8 mouse cellular contexts compared by ENCODE assay signal in genomic region chr4:119172919-119173650, GRCm38 (mm10). TPM values are rescaled to one million over a fixed set of nuclear protein-coding genes. Genes with fewer than 3 reads are reported as not detected.
DNase-seq lines count a peak whose midpoint lies in the region; ATAC-seq lines count a peak whose summit lies in the region.

No protein-coding gene starts in this region.

- no peaks in the 10 kb centered on the region for H3K9me3 ChIP-seq in kidney, embryonic 15.5 days (replicated peaks)
- no peaks in the 10 kb centered on the region for H3K9me3 ChIP-seq in forebrain, embryonic 12.5 days
- no peaks in the 10 kb centered on the region for H3K9me3 ChIP-seq in stomach, embryonic 14.5 days (ENCODE audit: control insufficient read depth, low read depth, low read length)

- peak overlapping the region; percentile 76 for H3K4me2 ChIP-seq in kidney, embryonic 15.5 days
- peak overlapping the region; percentile 81 for H3K4me2 ChIP-seq in forebrain, embryonic 12.5 days
- H3K4me2 ChIP-seq in stomach, embryonic 14.5 days (replicated peaks; ENCODE audit: low read depth, low read length) = peak overlapping the region; percentile 72

- ATAC-seq in kidney, embryonic 15.5 days (replicated peaks; ENCODE audit: low FRiP score) = no peak
- ATAC-seq in forebrain, embryonic 12.5 days (ENCODE audit: low FRiP score) = no peak
- no peak for ATAC-seq in stomach, embryonic 14.5 days (ENCODE audit: insufficient number of reproducible peaks, insufficient read depth, low FRiP score, low read depth)

- peaks cover 33% of the 10 kb centered on the region for H3K36me3 ChIP-seq in kidney, embryonic 15.5 days
- H3K36me3 ChIP-seq in forebrain, embryonic 12.5 days (replicated peaks) = peaks cover 27% of the 10 kb centered on the region
- no peaks in the 10 kb centered on the region; the same call in 1 of the 2 replicates for H3K36me3 ChIP-seq in stomach, embryonic 14.5 days (ENCODE audit: control insufficient read depth, insufficient read depth, low read length)

- H3K4me3 ChIP-seq in kidney, embryonic 15.5 days (replicated peaks) = peak overlapping the region; percentile 88
- peak overlapping the region; percentile 81 for H3K4me3 ChIP-seq in forebrain, embryonic 12.5 days (replicated peaks)
- H3K4me3 ChIP-seq in stomach, embryonic 14.5 days (ENCODE audit: low read depth, low read length) = peak overlapping the region; percentile 63

- H3K27ac ChIP-seq in kidney, embryonic 15.5 days = peak overlapping the region; percentile 75; the same call in 1 of the 2 replicates
- H3K27ac ChIP-seq in forebrain, embryonic 12.5 days = no peak overlapping the region
- H3K27ac ChIP-seq in stomach, embryonic 14.5 days (ENCODE audit: low read length) = no peak overlapping the region

- peaks cover 15% of the 10 kb centered on the region for H3K4me1 ChIP-seq in kidney, embryonic 15.5 days
- H3K4me1 ChIP-seq in forebrain, embryonic 12.5 days = peaks cover 19% of the 10 kb centered on the region
- H3K4me1 ChIP-seq in stomach, embryonic 14.5 days (ENCODE audit: control insufficient read depth, insufficient read depth, low read length) = peaks cover 5% of the 10 kb centered on the region; the same call in 1 of the 2 replicates

- no peak for DNase-seq in kidney, adult 8-10 months
- DNase-seq in MN1 (ENCODE audit: low spot score) (peak; percentile 6), liver (peak; percentile 31)
- no peak for DNase-seq in gastrocnemius, adult 8-10 months (ENCODE audit: low spot score in 2 of 2)
- no peak for DNase-seq in layer of hippocampus, adult 9-11 months

- 31% methylated on average over 18 of the region's 18 CpGs for WGBS in kidney, embryonic 15.5 days
- WGBS in forebrain, embryonic 12.5 days = 48% methylated on average over 18 of the region's 18 CpGs
- 34% methylated on average over 18 of the region's 18 CpGs for WGBS in stomach, embryonic 14.5 days

- peak overlapping the region; percentile 91 for H3K9ac ChIP-seq in kidney, embryonic 15.5 days
- peak overlapping the region; percentile 87 for H3K9ac ChIP-seq in forebrain, embryonic 12.5 days
- peak overlapping the region; percentile 78 for H3K9ac ChIP-seq in stomach, embryonic 14.5 days (replicated peaks; ENCODE audit: low read depth, low read length)

- no peaks in the 10 kb centered on the region for H3K27me3 ChIP-seq in kidney, embryonic 15.5 days
- H3K27me3 ChIP-seq in forebrain, embryonic 12.5 days = 0 out of 2 replicates have a peak, but pooled peaks cover 6% of the 10 kb centered on the region
- no peaks in the 10 kb centered on the region for H3K27me3 ChIP-seq in stomach, embryonic 14.5 days (ENCODE audit: control insufficient read depth, insufficient read depth, low read length)

RNA-seq across cellular contexts. Expression of gene Zfp691, which starts 0.9 kb away (rescaled TPM):
- 9.6 and 13.6 TPM in 2 replicates for polyA plus RNA-seq in kidney, embryonic 15.5 days (2015; fragmentation: Nextera tagmentation; extraction: Ambion mirVana)
- polyA plus RNA-seq in forebrain, embryonic 12.5 days (2016; fragmentation: Nextera tagmentation; extraction: Ambion mirVana) = 7.8 and 9.9 TPM in 2 replicates
- polyA plus RNA-seq in stomach, embryonic 14.5 days (2014; fragmentation: Nextera tagmentation; extraction: Ambion mirVana) = 7.0 and 8.5 TPM in 2 replicates
- total RNA-seq in gastrocnemius, adult 8-10 months (2022) = 10 to 100 TPM; 15.2 to 18.5 (median 16.8) TPM

RNA-seq across cellular contexts. Expression of gene Ermap, which starts 16.7 kb away (rescaled TPM):
- polyA plus RNA-seq in kidney, embryonic 15.5 days (2015; fragmentation: Nextera tagmentation; extraction: Ambion mirVana) = 2.9 and 6.3 TPM in 2 replicates
- 3.6 and 5.1 TPM in 2 replicates for polyA plus RNA-seq in forebrain, embryonic 12.5 days (2016; fragmentation: Nextera tagmentation; extraction: Ambion mirVana)
- polyA plus RNA-seq in stomach, embryonic 14.5 days (2014; fragmentation: Nextera tagmentation; extraction: Ambion mirVana) = 1.1 and 1.5 TPM in 2 replicates
- not detected for total RNA-seq in gastrocnemius, adult 8-10 months (2022)

RNA-seq across cellular contexts. Expression of gene Svbp, which starts 22.0 kb away (rescaled TPM):
- 135 and 141 TPM in 2 replicates for polyA plus RNA-seq in kidney, embryonic 15.5 days (2015; fragmentation: Nextera tagmentation; extraction: Ambion mirVana)
- polyA plus RNA-seq in forebrain, embryonic 12.5 days (2016; fragmentation: Nextera tagmentation; extraction: Ambion mirVana) = 156 and 162 TPM in 2 replicates
- polyA plus RNA-seq in stomach, embryonic 14.5 days (2014; fragmentation: Nextera tagmentation; extraction: Ambion mirVana) = 150 and 155 TPM in 2 replicates
- total RNA-seq in gastrocnemius, adult 8-10 months (2022) = 10 to 100 TPM in 2 of 4 experiments, 1 to 10 TPM in 2; 8.7 to 12.2 (median 10.1) TPM

RNA-seq across cellular contexts. Expression of gene Tmem269, which starts 44.9 kb away (rescaled TPM):
- 0.19 TPM in 1 of 2 replicates, not detected in the other for polyA plus RNA-seq in kidney, embryonic 15.5 days (2015; fragmentation: Nextera tagmentation; extraction: Ambion mirVana)
- not detected in 2 replicates for polyA plus RNA-seq in forebrain, embryonic 12.5 days (2016; fragmentation: Nextera tagmentation; extraction: Ambion mirVana)
- polyA plus RNA-seq in stomach, embryonic 14.5 days (2014; fragmentation: Nextera tagmentation; extraction: Ambion mirVana) = not detected in 2 replicates
- under 1 TPM in 1 of 4 experiments, not detected in 3; 0.24 TPM for total RNA-seq in gastrocnemius, adult 8-10 months (2022)

RNA-seq across cellular contexts. Expression of gene AU022252, which starts 59.4 kb away (rescaled TPM):
- polyA plus RNA-seq in kidney, embryonic 15.5 days (2015; fragmentation: Nextera tagmentation; extraction: Ambion mirVana) = 35.4 and 35.6 TPM in 2 replicates
- polyA plus RNA-seq in forebrain, embryonic 12.5 days (2016; fragmentation: Nextera tagmentation; extraction: Ambion mirVana) = 36.2 and 37.8 TPM in 2 replicates
- 24.0 and 29.7 TPM in 2 replicates for polyA plus RNA-seq in stomach, embryonic 14.5 days (2014; fragmentation: Nextera tagmentation; extraction: Ambion mirVana)
- total RNA-seq in gastrocnemius, adult 8-10 months (2022) = 10 to 100 TPM; 29.7 to 35.6 (median 31.5) TPM

Comparison
In these comparisons a context has a peak if more than half of its experiments do, and no peak if none do; other contexts are left out.
1. DNase-seq: peak in MN1 (single experiment) and liver (single experiment); none in kidney, adult 8-10 months (0 of 2), gastrocnemius, adult 8-10 months (0 of 2) and layer of hippocampus, adult 9-11 months (single experiment).
2. Peak in every context shown above with its lines, with median percentiles within 50 percentile points of each other: H3K4me2 ChIP-seq, H3K4me3 ChIP-seq and H3K9ac ChIP-seq.